Mouse (Mus musculus): Measurements from ENCODE around the gene Pla2g15. TPM values are rescaled to one million over a fixed set of nuclear protein-coding genes. Genes with fewer than 3 reads are reported as not detected.

Pla2g15 gene
- polyA plus RNA-seq, 1 experiment from 2014 or later, result 4.1 TPM

GRCm38 (mm10) chr8:106149025-106149424, 1.2 kb upstream of the Pla2g15 start:
- Histone ChIP-seq H3K4me3 (ENCODE audit: low read depth, low read length) (no peak overlapping the region), H3K4me1 (replicated peaks; ENCODE audit: control insufficient read depth, insufficient read depth, low read length) (peaks cover 7% of the 10 kb centered on the region; the same call in 1 of the 2 replicates), H3K9me3 (ENCODE audit: control insufficient read depth, low read length) (no peaks in the 10 kb centered on the region), H3K36me3 (ENCODE audit: control insufficient read depth, insufficient read depth, low read length) (no peaks in the 10 kb centered on the region), H3K27ac (ENCODE audit: low read depth) (no peak overlapping the region), H3K4me2 (ENCODE audit: low read length) (no peak overlapping the region), H3K27me3 (replicated peaks; ENCODE audit: control insufficient read depth, insufficient read depth, low read length) (no peaks in the 10 kb centered on the region), H3K9ac (ENCODE audit: low read length) (no peak overlapping the region)
- DNase-seq (ENCODE audit: low spot score) (no peak), ATAC-seq (replicated peaks; ENCODE audit: low FRiP score, low TSS enrichment, low read depth) (no peak)
- 88% methylated on average over 6 of the region's 6 CpGs for WGBS

DNA sequence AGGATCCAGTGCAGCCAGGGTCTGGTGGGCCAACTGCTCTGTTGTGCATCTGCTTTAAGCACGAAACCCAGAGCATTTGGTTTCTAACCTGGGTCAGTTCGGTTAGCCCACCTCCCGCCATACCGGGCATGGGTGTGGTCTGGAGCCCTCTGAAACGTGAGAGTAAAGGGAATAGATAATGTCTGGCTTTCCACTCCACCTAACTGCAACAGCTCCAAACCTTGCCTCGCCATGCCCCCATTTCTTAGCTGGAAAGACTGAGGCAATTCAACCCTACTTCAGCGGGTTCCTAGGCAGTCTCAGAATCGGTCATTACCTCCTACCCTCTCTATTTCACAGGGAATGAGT, 428 bp downstream of the Pla2g15 start:
- Histone ChIP-seq H3K4me2 (ENCODE audit: low read length) (peak overlapping the region; percentile 74), H3K4me3 (ENCODE audit: low read depth, low read length) (peak overlapping the region; percentile 75), H3K4me1 (replicated peaks; ENCODE audit: control insufficient read depth, insufficient read depth, low read length) (peaks cover 7% of the 10 kb centered on the region; the same call in 1 of the 2 replicates), H3K27ac (ENCODE audit: low read depth) (0 out of 2 replicates have a peak overlapping the region, but pooled peaks have one; percentile 16), H3K9ac (ENCODE audit: low read length) (peak overlapping the region; percentile 62), H3K27me3 (replicated peaks; ENCODE audit: control insufficient read depth, insufficient read depth, low read length) (no peaks in the 10 kb centered on the region), H3K36me3 (ENCODE audit: control insufficient read depth, insufficient read depth, low read length) (peaks cover 12% of the 10 kb centered on the region), H3K9me3 (ENCODE audit: control insufficient read depth, low read length) (no peaks in the 10 kb centered on the region)
- WGBS, result 14% methylated on average over 8 of the region's 8 CpGs
- ATAC-seq (replicated peaks; ENCODE audit: low FRiP score, low TSS enrichment, low read depth), result no peak; the same call in 1 of the 2 replicates
- DNase-seq (ENCODE audit: low spot score), result no peak

- WGBS, result 74% methylated on average over 9 of the region's 9 CpGs
- no peaks in the 10 kb centered on the region for H3K9me3 ChIP-seq (ENCODE audit: control insufficient read depth, low read length)
- H3K4me1 ChIP-seq (replicated peaks; ENCODE audit: control insufficient read depth, insufficient read depth, low read length), result peaks cover 7% of the 10 kb centered on the region; the same call in 1 of the 2 replicates
- H3K4me2 ChIP-seq (ENCODE audit: low read length), result peak overlapping the region; percentile 74
- H3K9ac ChIP-seq (ENCODE audit: low read length), result peak overlapping the region; percentile 62; the same call in 1 of the 2 replicates
- H3K27ac ChIP-seq (ENCODE audit: low read depth), result no peak overlapping the region
- no peak for DNase-seq (ENCODE audit: low spot score)
- H3K4me3 ChIP-seq (ENCODE audit: low read depth, low read length), result peak overlapping the region; percentile 75
- H3K27me3 ChIP-seq (replicated peaks; ENCODE audit: control insufficient read depth, insufficient read depth, low read length), result no peaks in the 10 kb centered on the region
- no peak for ATAC-seq (replicated peaks; ENCODE audit: low FRiP score, low TSS enrichment, low read depth)
- H3K36me3 ChIP-seq (ENCODE audit: control insufficient read depth, insufficient read depth, low read length), result peaks cover 16% of the 10 kb centered on the region
Measured at GRCm38 (mm10) chr8:106151041-106151440, 842 bp downstream of the Pla2g15 start.

GRCm38 (mm10) chr8:106152876-106153275, 2.7 kb downstream of the Pla2g15 start:
- H3K4me3 ChIP-seq (ENCODE audit: low read depth, low read length), result no peak overlapping the region
- ATAC-seq (replicated peaks; ENCODE audit: low FRiP score, low TSS enrichment, low read depth), result no peak
- no peak overlapping the region for H3K4me2 ChIP-seq (ENCODE audit: low read length)
- no peak overlapping the region for H3K27ac ChIP-seq (ENCODE audit: low read depth)
- H3K27me3 ChIP-seq (replicated peaks; ENCODE audit: control insufficient read depth, insufficient read depth, low read length), result no peaks in the 10 kb centered on the region
- peaks cover 19% of the 10 kb centered on the region for H3K36me3 ChIP-seq (ENCODE audit: control insufficient read depth, insufficient read depth, low read length)
- DNase-seq (ENCODE audit: low spot score), result no peak
- H3K9ac ChIP-seq (ENCODE audit: low read length), result no peak overlapping the region
- 68% methylated on average over 4 of the region's 4 CpGs for WGBS
- H3K4me1 ChIP-seq (replicated peaks; ENCODE audit: control insufficient read depth, insufficient read depth, low read length), result peaks cover 7% of the 10 kb centered on the region; the same call in 1 of the 2 replicates
- no peaks in the 10 kb centered on the region for H3K9me3 ChIP-seq (ENCODE audit: control insufficient read depth, low read length)

DNA sequence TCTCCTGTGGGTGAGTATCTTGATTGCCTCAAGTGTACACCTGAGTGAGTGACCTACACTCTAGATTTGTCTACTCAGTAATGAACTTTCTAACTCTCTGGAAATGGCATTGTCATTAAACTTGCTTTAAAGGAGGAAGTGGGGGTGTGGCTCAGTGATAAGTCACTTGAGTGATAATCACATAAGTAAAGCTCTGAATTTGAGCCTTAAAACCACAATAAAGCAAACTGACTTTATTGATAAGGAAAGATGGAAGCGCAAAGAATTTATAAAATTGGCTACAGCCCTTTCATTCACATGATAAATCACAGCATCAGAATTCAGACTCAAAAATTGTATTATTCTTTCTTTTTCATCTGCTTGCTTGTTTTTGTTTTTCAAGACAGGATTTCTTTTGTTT, 7.2 kb downstream of the Pla2g15 start:
- H3K9me3 ChIP-seq (ENCODE audit: control insufficient read depth, low read length), result no peaks in the 10 kb centered on the region
- H3K27ac ChIP-seq (ENCODE audit: low read depth), result no peak overlapping the region
- H3K27me3 ChIP-seq (replicated peaks; ENCODE audit: control insufficient read depth, insufficient read depth, low read length), result no peaks in the 10 kb centered on the region
- no peak overlapping the region for H3K4me2 ChIP-seq (ENCODE audit: low read length)
- ATAC-seq (replicated peaks; ENCODE audit: low FRiP score, low TSS enrichment, low read depth) (no peak), DNase-seq (ENCODE audit: low spot score) (no peak)
- H3K9ac ChIP-seq (ENCODE audit: low read length), result no peak overlapping the region
- H3K36me3 ChIP-seq (ENCODE audit: control insufficient read depth, insufficient read depth, low read length), result peaks cover 42% of the 10 kb centered on the region
- 86% methylated on average over 1 of the region's 1 CpGs for WGBS
- no peaks in the 10 kb centered on the region for H3K4me1 ChIP-seq (replicated peaks; ENCODE audit: control insufficient read depth, insufficient read depth, low read length)
- no peak overlapping the region for H3K4me3 ChIP-seq (ENCODE audit: low read depth, low read length)

DNA sequence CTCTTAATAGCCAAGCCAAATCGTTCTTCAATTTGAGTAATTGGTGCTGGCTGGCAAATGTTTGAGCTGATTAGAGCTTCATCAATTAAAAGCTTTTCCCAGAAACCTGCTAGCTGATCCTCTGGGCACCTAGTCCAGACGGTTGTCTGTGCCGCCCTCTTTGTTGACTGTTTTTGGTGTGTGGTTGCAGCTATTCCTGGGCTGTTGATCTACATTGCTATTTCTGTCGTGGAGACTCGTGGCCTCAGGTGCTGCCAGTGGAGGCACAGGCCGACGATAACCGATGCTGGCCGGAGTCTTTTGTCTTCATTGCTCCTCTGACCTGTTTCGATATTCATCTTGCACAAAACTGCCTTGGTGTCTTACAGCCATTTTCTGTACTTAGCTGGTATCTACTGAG, 8.2 kb downstream of the Pla2g15 start:
- H3K9me3 ChIP-seq (ENCODE audit: control insufficient read depth, low read length), result no peaks in the 10 kb centered on the region
- 90% methylated on average over 10 of the region's 10 CpGs for WGBS
- peaks cover 51% of the 10 kb centered on the region for H3K36me3 ChIP-seq (ENCODE audit: control insufficient read depth, insufficient read depth, low read length)
- H3K27ac ChIP-seq (ENCODE audit: low read depth), result no peak overlapping the region
- DNase-seq (ENCODE audit: low spot score), result no peak
- H3K4me1 ChIP-seq (replicated peaks; ENCODE audit: control insufficient read depth, insufficient read depth, low read length), result no peaks in the 10 kb centered on the region
- no peak overlapping the region for H3K9ac ChIP-seq (ENCODE audit: low read length)
- H3K4me2 ChIP-seq (ENCODE audit: low read length), result no peak overlapping the region
- no peak overlapping the region for H3K4me3 ChIP-seq (ENCODE audit: low read depth, low read length)
- no peak for ATAC-seq (replicated peaks; ENCODE audit: low FRiP score, low TSS enrichment, low read depth)
- H3K27me3 ChIP-seq (replicated peaks; ENCODE audit: control insufficient read depth, insufficient read depth, low read length), result no peaks in the 10 kb centered on the region

- ATAC-seq (replicated peaks; ENCODE audit: low FRiP score, low TSS enrichment, low read depth) (no peak), DNase-seq (ENCODE audit: low spot score) (no peak)
- no peaks in the 10 kb centered on the region for H3K9me3 ChIP-seq (ENCODE audit: control insufficient read depth, low read length)
- no peaks in the 10 kb centered on the region for H3K27me3 ChIP-seq (replicated peaks; ENCODE audit: control insufficient read depth, insufficient read depth, low read length)
- H3K4me3 ChIP-seq (ENCODE audit: low read depth, low read length), result no peak overlapping the region
- H3K4me2 ChIP-seq (ENCODE audit: low read length), result no peak overlapping the region
- 87% methylated on average over 6 of the region's 6 CpGs for whole genome bisulfite sequencing
- no peak overlapping the region for H3K9ac ChIP-seq (ENCODE audit: low read length)
- no peak overlapping the region for H3K27ac ChIP-seq (ENCODE audit: low read depth)
- H3K36me3 ChIP-seq (ENCODE audit: control insufficient read depth, insufficient read depth, low read length), result peaks cover 57% of the 10 kb centered on the region
- no peaks in the 10 kb centered on the region for H3K4me1 ChIP-seq (replicated peaks; ENCODE audit: control insufficient read depth, insufficient read depth, low read length)
Measured at GRCm38 (mm10) chr8:106159876-106160275, 9.7 kb downstream of the Pla2g15 start.

DNA sequence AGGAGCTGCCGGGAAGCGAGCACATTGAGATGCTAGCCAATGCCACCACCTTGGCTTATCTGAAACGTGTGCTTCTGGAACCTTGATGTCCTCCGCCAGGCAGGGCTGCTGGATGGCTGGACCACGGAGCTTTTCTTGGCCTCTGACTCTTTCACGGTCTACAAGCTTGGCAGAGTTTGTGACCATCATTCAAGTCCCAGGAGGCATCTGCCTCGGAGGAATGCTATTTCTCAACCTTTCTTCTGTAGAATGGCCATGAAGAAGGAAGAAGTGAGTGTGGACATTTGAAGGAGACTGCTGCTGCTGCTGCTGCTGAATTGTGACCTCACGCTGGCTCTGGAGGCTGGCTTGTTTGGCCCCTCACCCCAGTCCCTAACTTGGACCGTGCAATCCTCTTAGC, 13.1 kb downstream of the Pla2g15 start:
- no peak for ATAC-seq (replicated peaks; ENCODE audit: low FRiP score, low TSS enrichment, low read depth)
- 89% methylated on average over 9 of the region's 9 CpGs for WGBS

GRCm38 (mm10) chr8:106165460-106165859, 15.3 kb downstream of the Pla2g15 start:
- Histone ChIP-seq H3K9me3 (ENCODE audit: control insufficient read depth, low read length) (no peaks in the 10 kb centered on the region), H3K27ac (ENCODE audit: low read depth) (no peak overlapping the region), H3K4me2 (ENCODE audit: low read length) (no peak overlapping the region), H3K4me3 (ENCODE audit: low read depth, low read length) (no peak overlapping the region), H3K27me3 (replicated peaks; ENCODE audit: control insufficient read depth, insufficient read depth, low read length) (no peaks in the 10 kb centered on the region), H3K36me3 (ENCODE audit: control insufficient read depth, insufficient read depth, low read length) (peaks cover 41% of the 10 kb centered on the region), H3K9ac (ENCODE audit: low read length) (no peak overlapping the region), H3K4me1 (replicated peaks; ENCODE audit: control insufficient read depth, insufficient read depth, low read length) (peaks cover 4% of the 10 kb centered on the region; the same call in 1 of the 2 replicates)
- no peak for ATAC-seq (replicated peaks; ENCODE audit: low FRiP score, low TSS enrichment, low read depth)
- peak; percentile 86 for DNase-seq (ENCODE audit: low spot score)
- 50% methylated on average over 4 of the region's 4 CpGs for WGBS

More for the DNA sequence above, 13.1 kb downstream of the Pla2g15 start:
- Histone ChIP-seq H3K27ac (ENCODE audit: low read depth) (no peak overlapping the region), H3K36me3 (ENCODE audit: control insufficient read depth, insufficient read depth, low read length) (peaks cover 45% of the 10 kb centered on the region), H3K4me1 (replicated peaks; ENCODE audit: control insufficient read depth, insufficient read depth, low read length) (no peaks in the 10 kb centered on the region), H3K27me3 (replicated peaks; ENCODE audit: control insufficient read depth, insufficient read depth, low read length) (no peaks in the 10 kb centered on the region), H3K9ac (ENCODE audit: low read length) (no peak overlapping the region), H3K9me3 (ENCODE audit: control insufficient read depth, low read length) (no peaks in the 10 kb centered on the region), H3K4me3 (ENCODE audit: low read depth, low read length) (no peak overlapping the region), H3K4me2 (ENCODE audit: low read length) (no peak overlapping the region)
- DNase-seq (ENCODE audit: low spot score), result no peak

Data from intestine, embryonic 14.5 days (tissue).